Mouse (Mus musculus): Measurements from ENCODE around the gene Mmgt2. TPM values are rescaled to one million over a fixed set of nuclear protein-coding genes. Genes with fewer than 3 reads are reported as not detected.

The Mmgt2 gene
- polyA plus RNA-seq, 1 experiment from 2014 or later = 22.3 TPM

GRCm38 (mm10) chr11:62630225-62630821, 18.1 kb upstream of the Mmgt2 start:
- Histone ChIP-seq H3K9ac (replicated peaks; ENCODE audit: low read depth) (no peak overlapping the region), H3K4me1 (ENCODE audit: insufficient read depth, low read depth, low read length) (peaks cover 12% of the 10 kb centered on the region; the same call in 1 of the 2 replicates), H3K9me3 (ENCODE audit: low read length) (no peaks in the 10 kb centered on the region), H3K4me2 (replicated peaks; ENCODE audit: low read depth, low read length) (no peak overlapping the region), H3K27ac (ENCODE audit: low read length) (no peak overlapping the region), H3K36me3 (ENCODE audit: insufficient read depth, low read length) (no peaks in the 10 kb centered on the region), H3K27me3 (replicated peaks; ENCODE audit: insufficient read depth, low read length) (no peaks in the 10 kb centered on the region), H3K4me3 (ENCODE audit: low read depth, low read length) (no peak overlapping the region)
- no peak for ATAC-seq
- no peak for DNase-seq (ENCODE audit: low spot score)
- TF ChIP-seq CTCF (IDR thresholded peaks at IDR 0.05) (no peak), EP300 (IDR thresholded peaks at IDR 0.05) (no peak)
- WGBS = 12% methylated on average over 11 of the region's 11 CpGs

- Histone ChIP-seq H3K36me3 (ENCODE audit: insufficient read depth, low read length) (no peaks in the 10 kb centered on the region), H3K4me1 (ENCODE audit: insufficient read depth, low read depth, low read length) (peaks cover 12% of the 10 kb centered on the region; the same call in 1 of the 2 replicates), H3K4me3 (ENCODE audit: low read depth, low read length) (no peak overlapping the region), H3K9me3 (ENCODE audit: low read length) (no peaks in the 10 kb centered on the region), H3K4me2 (replicated peaks; ENCODE audit: low read depth, low read length) (no peak overlapping the region), H3K27me3 (replicated peaks; ENCODE audit: insufficient read depth, low read length) (no peaks in the 10 kb centered on the region), H3K27ac (ENCODE audit: low read length) (no peak overlapping the region), H3K9ac (replicated peaks; ENCODE audit: low read depth) (no peak overlapping the region)
- no peak for TF ChIP-seq CTCF (IDR thresholded peaks at IDR 0.05)
- no peak for TF ChIP-seq EP300 (IDR thresholded peaks at IDR 0.05)
- 57% methylated on average over 4 of the region's 4 CpGs for WGBS
- ATAC-seq (no peak), DNase-seq (ENCODE audit: low spot score) (no peak)
These were observed 17.3 kb upstream of the Mmgt2 start for GRCm38 (mm10) chr11:62631138-62631537.

GRCm38 (mm10) chr11:62635406-62635805, 13.1 kb upstream of the Mmgt2 start:
- DNase-seq (ENCODE audit: low spot score) = peak; percentile 40
- no peak overlapping the region for H3K4me3 ChIP-seq (ENCODE audit: low read depth, low read length)
- no peak overlapping the region for H3K4me2 ChIP-seq (replicated peaks; ENCODE audit: low read depth, low read length)
- peaks cover 7% of the 10 kb centered on the region for H3K4me1 ChIP-seq (ENCODE audit: insufficient read depth, low read depth, low read length)
- TF ChIP-seq CTCF (IDR thresholded peaks at IDR 0.05) (no peak), EP300 (IDR thresholded peaks at IDR 0.05) (no peak)
- no peaks in the 10 kb centered on the region for H3K9me3 ChIP-seq (ENCODE audit: low read length)
- ATAC-seq = no peak; the same call in 1 of the 2 replicates
- no peak overlapping the region for H3K9ac ChIP-seq (replicated peaks; ENCODE audit: low read depth)
- H3K27ac ChIP-seq (ENCODE audit: low read length) = no peak overlapping the region
- H3K36me3 ChIP-seq (ENCODE audit: insufficient read depth, low read length) = no peaks in the 10 kb centered on the region
- 51% methylated on average over 3 of the region's 3 CpGs for WGBS
- H3K27me3 ChIP-seq (replicated peaks; ENCODE audit: insufficient read depth, low read length) = no peaks in the 10 kb centered on the region

GRCm38 (mm10) chr11:62636105-62636839, 12.2 kb upstream of the Mmgt2 start:
- no peak overlapping the region for H3K9ac ChIP-seq (replicated peaks; ENCODE audit: low read depth)
- 53% methylated on average over 11 of the region's 11 CpGs for WGBS

GRCm38 (mm10) chr11:62636840-62637221, 11.6 kb upstream of the Mmgt2 start:
- Histone ChIP-seq H3K4me1 (ENCODE audit: insufficient read depth, low read depth, low read length) (peaks cover 5% of the 10 kb centered on the region; the same call in 1 of the 2 replicates), H3K4me2 (replicated peaks; ENCODE audit: low read depth, low read length) (no peak overlapping the region), H3K27ac (ENCODE audit: low read length) (0 out of 2 replicates have a peak overlapping the region, but pooled peaks have one; percentile 57), H3K9me3 (ENCODE audit: low read length) (no peaks in the 10 kb centered on the region), H3K4me3 (ENCODE audit: low read depth, low read length) (no peak overlapping the region), H3K9ac (replicated peaks; ENCODE audit: low read depth) (no peak overlapping the region), H3K36me3 (ENCODE audit: insufficient read depth, low read length) (no peaks in the 10 kb centered on the region), H3K27me3 (replicated peaks; ENCODE audit: insufficient read depth, low read length) (no peaks in the 10 kb centered on the region)
- peak; percentile 55 for ATAC-seq
- WGBS = 69% methylated on average over 3 of the region's 3 CpGs
- DNase-seq (ENCODE audit: low spot score) = peak; percentile 49
- TF ChIP-seq EP300 (IDR thresholded peaks at IDR 0.05) = no peak

More at GRCm38 (mm10) chr11:62636105-62636839, 12.2 kb upstream of the Mmgt2 start:
- TF ChIP-seq EP300 (IDR thresholded peaks at IDR 0.05) (no peak), CTCF (IDR thresholded peaks at IDR 0.05) (no peak)
- DNase-seq (ENCODE audit: low spot score) (no peak), ATAC-seq (no peak; the same call in 1 of the 2 replicates)
- Histone ChIP-seq H3K9me3 (ENCODE audit: low read length) (no peaks in the 10 kb centered on the region), H3K4me1 (ENCODE audit: insufficient read depth, low read depth, low read length) (peaks cover 3% of the 10 kb centered on the region; the same call in 1 of the 2 replicates), H3K27me3 (replicated peaks; ENCODE audit: insufficient read depth, low read length) (no peaks in the 10 kb centered on the region), H3K4me3 (ENCODE audit: low read depth, low read length) (no peak overlapping the region), H3K4me2 (replicated peaks; ENCODE audit: low read depth, low read length) (no peak overlapping the region), H3K27ac (ENCODE audit: low read length) (peak overlapping the region; percentile 57; the same call in 1 of the 2 replicates), H3K36me3 (ENCODE audit: insufficient read depth, low read length) (no peaks in the 10 kb centered on the region)

- Histone ChIP-seq H3K36me3 (ENCODE audit: insufficient read depth, low read length) (no peaks in the 10 kb centered on the region), H3K9ac (replicated peaks; ENCODE audit: low read depth) (no peak overlapping the region), H3K27me3 (replicated peaks; ENCODE audit: insufficient read depth, low read length) (no peaks in the 10 kb centered on the region), H3K4me2 (replicated peaks; ENCODE audit: low read depth, low read length) (no peak overlapping the region), H3K4me1 (ENCODE audit: insufficient read depth, low read depth, low read length) (peaks cover 7% of the 10 kb centered on the region; the same call in 1 of the 2 replicates), H3K27ac (ENCODE audit: low read length) (0 out of 2 replicates have a peak overlapping the region, but pooled peaks have one; percentile 57), H3K4me3 (ENCODE audit: low read depth, low read length) (no peak overlapping the region), H3K9me3 (ENCODE audit: low read length) (no peaks in the 10 kb centered on the region)
- no peak for TF ChIP-seq EP300 (IDR thresholded peaks at IDR 0.05)
- no peak for TF ChIP-seq CTCF (IDR thresholded peaks at IDR 0.05)
- ATAC-seq (no peak), DNase-seq (ENCODE audit: low spot score) (no peak)
- 73% methylated on average over 5 of the region's 5 CpGs for WGBS
These were observed 11.1 kb upstream of the Mmgt2 start for GRCm38 (mm10) chr11:62637401-62637800.

All from lung, postnatal 0 days (tissue).